Mouse (Mus musculus): ENCODE results near the gene Hsp90aa1.
"Not testable (repeated sequence)": the region's sequence is repeated elsewhere in the genome, so short reads cannot be mapped to it uniquely, and the experiment has no call there.

GRCm38 (mm10) chr12:110733254-110733653 is 30.7 kb upstream of the Hsp90aa1 start:
- not testable (repeated sequence) for TF ChIP-seq CTCF (IDR thresholded peaks at IDR 0.05; ENCODE audit: extremely low read depth, insufficient read depth, insufficient read length, insufficient replicate concordance); POLR2A (IDR thresholded peaks at IDR 0.05; ENCODE audit: low read depth, low read length)

Measured in spleen, adult 2 months (tissue).